Mouse (Mus musculus) limb, embryonic 15.5 days (tissue): Measurements from ENCODE around the gene Rrp15. TPM values are rescaled to one million over a fixed set of nuclear protein-coding genes. Genes with fewer than 3 reads are reported as not detected.
"Not testable (repeated sequence)": the region's sequence is repeated elsewhere in the genome, so short reads cannot be mapped to it uniquely, and the experiment has no call there.

Experiments
- ATAC-seq: fragments of 200-750 bp; cut with Nextera tagmentation; 2 replicates; pipeline ENCODE4 v1.8.0; 2017; ENCODE audit warnings: low read depth, moderate TSS enrichment; ENCODE audit not compliant: insufficient number of reproducible peaks, low FRiP score, low TSS enrichment
- H3K27ac ChIP-seq: fragments of 300-500 bp; sonication (generic); 2 replicates; pipeline ENCODE4 v1.5.1; 2015; ENCODE audit warnings: moderate library complexity, mild to moderate bottlenecking, inconsistent platforms
- H3K27me3 ChIP-seq: fragments of 300-500 bp; sonication (generic); 2 replicates; pipeline ENCODE4 v1.6.1; 2015; ENCODE audit warnings: inconsistent platforms
- H3K36me3 ChIP-seq: fragments of 300-500 bp; sonication (generic); 2 replicates; pipeline ENCODE4 v1.6.1; 2015; ENCODE audit warnings: inconsistent platforms
- H3K4me1 ChIP-seq: fragments of 300-500 bp; sonication (generic); 2 replicates; pipeline ENCODE4 v1.6.1; 2015; ENCODE audit warnings: inconsistent platforms
- H3K4me2 ChIP-seq: fragments of 300-500 bp; sonication (generic); 2 replicates; pipeline ENCODE4 v1.6.1; 2015; ENCODE audit warnings: mild to moderate bottlenecking, inconsistent platforms
- H3K4me3 ChIP-seq: fragments of 300-500 bp; sonication (generic); 2 replicates; pipeline ENCODE4 v1.5.1; 2015; ENCODE audit warnings: mild to moderate bottlenecking, inconsistent platforms
- H3K9ac ChIP-seq: fragments of 300-500 bp; sonication (generic); 2 replicates; pipeline ENCODE4 v1.6.1; 2015; ENCODE audit warnings: inconsistent platforms
- H3K9me3 ChIP-seq: fragments of 300-500 bp; sonication (generic); 2 replicates; pipeline ENCODE4 v1.6.1; 2016; ENCODE audit warnings: inconsistent platforms
- WGBS: fragments of 180-500 bp; shearing (Covaris S2); methylation state at CpG from one replicate; pipeline ENCODE4 v1.1.7; 2015; 5-methylcytosine and 5-hydroxymethylcytosine counted together
- polyA plus RNA-seq: library from polyadenylated mRNA; unstranded; fragments of >200 nt; fragmentation: Nextera tagmentation; extraction: Ambion mirVana; gene quantifications from 2 replicates; pipeline ENCODE4 v1.2.1, GENCODE M21; 2015

Rrp15 gene
- polyA plus RNA-seq, result 61.3 and 64.6 TPM in 2 replicates

DNA sequence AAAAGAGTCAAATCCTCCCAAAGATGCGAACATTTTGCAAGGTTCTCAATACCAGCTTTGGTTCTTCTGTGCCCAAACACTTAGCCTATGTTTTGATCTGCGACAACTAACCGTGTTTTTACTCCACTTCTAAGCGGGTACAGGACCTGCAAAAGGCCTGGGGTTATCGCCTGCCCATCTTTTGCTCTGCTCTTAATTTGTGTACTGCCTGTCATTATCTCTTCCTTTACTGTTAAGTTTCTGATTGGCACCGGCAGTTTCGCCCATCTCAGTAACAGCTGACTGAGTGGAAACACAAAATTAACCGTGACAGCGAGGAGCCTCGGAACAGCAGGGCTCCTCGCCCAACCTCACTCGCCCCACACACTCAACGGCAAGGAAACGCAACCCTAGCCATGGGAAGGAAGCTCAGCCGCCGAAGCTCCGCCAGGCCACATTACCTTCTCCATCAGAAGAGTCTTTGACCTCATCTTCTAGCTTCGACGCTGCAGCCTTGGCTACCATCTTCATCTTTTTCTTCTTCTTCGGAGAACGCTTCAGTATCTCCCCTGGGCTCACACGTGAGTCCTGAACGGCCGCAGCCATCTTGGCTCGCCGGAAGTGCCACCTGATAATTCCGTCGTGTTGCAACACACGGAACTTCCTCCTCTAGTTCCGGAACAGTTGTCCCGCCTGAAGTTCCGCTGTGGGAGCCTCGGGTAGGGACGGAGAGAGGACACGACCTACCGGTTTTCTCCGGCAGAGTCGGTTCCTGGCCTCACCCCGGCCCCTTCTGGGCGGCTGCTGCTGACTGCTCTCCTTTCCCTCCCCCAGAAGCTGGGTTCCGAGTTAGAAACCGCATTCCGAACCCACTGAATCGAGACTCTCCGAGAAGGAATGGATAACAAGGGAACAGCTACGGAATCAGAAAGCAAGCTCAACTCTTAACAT, at the start of gene Rrp15:
Gene Rrp15, minus strand, starts transcription at position 635 of the 930 bp plus-strand sequence.
- peak; percentile 87 for ATAC-seq

DNA sequence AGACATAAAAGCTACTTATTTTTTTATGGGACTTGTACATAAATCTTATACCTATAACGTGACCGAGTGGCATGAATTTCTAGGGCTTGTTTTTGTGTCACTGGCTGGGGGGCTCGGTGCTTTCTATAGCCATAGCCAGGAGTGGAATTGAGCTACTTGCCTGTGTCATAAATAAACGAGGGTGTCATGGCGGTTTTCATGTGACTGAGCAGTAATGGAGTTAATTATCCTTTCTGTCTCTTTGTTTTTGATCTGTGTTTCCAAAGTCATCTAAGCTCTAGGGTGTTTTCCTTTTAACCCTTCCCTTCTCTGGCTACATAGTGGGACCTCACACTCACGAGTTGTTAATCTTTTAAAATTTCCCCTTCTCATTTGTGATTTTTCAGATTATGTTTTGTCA, 48.8 kb upstream of the Rrp15 start:
- Histone ChIP-seq H3K4me1 (no peaks in the 10 kb centered on the region), H3K27me3 (no peaks in the 10 kb centered on the region), H3K36me3 (no peaks in the 10 kb centered on the region), H3K4me3 (no peak overlapping the region), H3K4me2 (no peak overlapping the region), H3K9ac (no peak overlapping the region), H3K9me3 (no peaks in the 10 kb centered on the region), H3K27ac (no peak overlapping the region)
- 20% methylated on average over 6 of the region's 6 CpGs for WGBS
- no peak for ATAC-seq

More for the DNA sequence above, at the start of gene Rrp15:
- no peaks in the 10 kb centered on the region for H3K9me3 ChIP-seq
- no peaks in the 10 kb centered on the region for H3K27me3 ChIP-seq
- peak within 1 kb of the TSS; percentile 88 for H3K27ac ChIP-seq
- H3K4me1 ChIP-seq, result peaks cover 16% of the 10 kb centered on the region
- peak within 1 kb of the TSS; percentile 70 for H3K4me3 ChIP-seq
- WGBS, result under 1% methylated on average over 46 of the region's 46 CpGs
- peak within 1 kb of the TSS; percentile 76 for H3K9ac ChIP-seq
- H3K36me3 ChIP-seq, result no peaks in the 10 kb centered on the region
- peak within 1 kb of the TSS; percentile 77 for H3K4me2 ChIP-seq

DNA sequence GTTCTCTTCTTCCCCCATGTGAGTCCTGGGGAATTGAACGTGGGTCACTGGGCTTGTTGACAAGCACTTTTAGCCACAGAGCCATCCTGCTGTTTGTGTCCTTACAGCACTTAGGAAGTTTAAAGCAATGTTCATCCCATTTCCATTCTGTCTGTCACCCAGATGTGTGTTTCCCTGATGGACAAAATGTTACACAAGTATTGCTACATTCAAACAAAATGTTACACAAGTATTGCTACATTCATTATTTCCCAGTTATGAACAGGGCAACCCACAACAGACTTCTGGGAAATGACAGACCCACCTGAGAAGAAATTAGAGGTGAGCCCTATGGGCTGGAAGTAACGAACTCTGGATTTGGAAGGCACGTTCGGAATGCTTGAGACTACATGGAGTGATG, 36.2 kb upstream of the Rrp15 start:
- H3K4me2 ChIP-seq, result no peak overlapping the region
- no peak for ATAC-seq
- 78% methylated on average over 4 of the region's 4 CpGs for WGBS

DNA sequence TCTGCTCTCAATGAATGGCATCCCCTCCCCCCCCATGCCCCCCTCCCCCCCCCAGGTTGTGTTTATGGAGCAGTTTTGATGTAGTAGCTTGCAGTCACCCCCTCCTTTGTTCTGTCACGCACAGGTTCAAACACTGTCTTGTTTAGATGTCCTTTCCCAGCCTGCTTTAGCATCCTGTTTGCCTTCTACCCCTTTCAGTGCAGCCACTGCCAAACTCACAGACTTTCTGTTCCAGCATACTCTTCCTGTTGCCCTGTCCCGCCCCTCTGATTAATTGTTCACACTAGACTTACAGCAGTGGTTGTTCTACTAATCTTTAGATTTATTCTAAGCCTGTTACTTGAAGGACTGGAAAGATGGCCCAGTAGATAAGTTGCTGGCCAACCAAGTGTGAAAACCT, 31.7 kb upstream of the Rrp15 start:
- H3K9me3 ChIP-seq, result no peaks in the 10 kb centered on the region
- ATAC-seq, result no peak
- WGBS, result 58% methylated on average over 2 of the region's 2 CpGs
- no peak overlapping the region for H3K4me2 ChIP-seq
- no peak overlapping the region for H3K4me3 ChIP-seq
- H3K27ac ChIP-seq, result no peak overlapping the region
- no peaks in the 10 kb centered on the region for H3K27me3 ChIP-seq
- no peaks in the 10 kb centered on the region for H3K36me3 ChIP-seq
- H3K9ac ChIP-seq, result no peak overlapping the region
- 0 out of 2 replicates have a peak, but pooled peaks cover 2% of the 10 kb centered on the region for H3K4me1 ChIP-seq

More for the DNA sequence above, 36.2 kb upstream of the Rrp15 start:
- H3K4me3 ChIP-seq, result no peak overlapping the region
- H3K36me3 ChIP-seq, result no peaks in the 10 kb centered on the region
- H3K27ac ChIP-seq, result no peak overlapping the region
- H3K9me3 ChIP-seq, result no peaks in the 10 kb centered on the region
- no peak overlapping the region for H3K9ac ChIP-seq
- H3K27me3 ChIP-seq, result no peaks in the 10 kb centered on the region
- 0 out of 2 replicates have a peak, but pooled peaks cover 1% of the 10 kb centered on the region for H3K4me1 ChIP-seq

DNA sequence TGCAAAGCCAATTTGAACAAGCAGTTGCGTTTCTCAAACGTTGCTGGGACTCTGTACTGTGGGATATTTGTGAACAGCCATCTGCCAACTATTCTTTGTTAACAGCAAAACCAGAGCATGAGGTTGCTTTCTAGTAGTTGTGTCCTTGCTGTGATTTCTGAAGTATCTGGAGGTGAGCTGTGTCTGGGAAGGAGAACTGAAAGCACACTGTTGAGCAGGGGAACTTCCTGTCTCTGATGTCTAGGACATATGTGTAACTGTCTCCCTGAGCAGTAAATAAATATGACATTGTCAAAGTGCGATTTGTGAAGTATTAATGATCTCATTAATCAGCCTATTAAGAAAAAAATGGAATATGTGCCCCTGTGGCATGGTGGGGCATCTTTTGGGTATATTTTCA, 24.0 kb upstream of the Rrp15 start:
- ATAC-seq, result no peak
- Histone ChIP-seq H3K9me3 (no peaks in the 10 kb centered on the region), H3K27ac (no peak overlapping the region), H3K9ac (no peak overlapping the region), H3K4me3 (no peak overlapping the region), H3K4me1 (no peaks in the 10 kb centered on the region), H3K36me3 (no peaks in the 10 kb centered on the region), H3K27me3 (no peaks in the 10 kb centered on the region), H3K4me2 (no peak overlapping the region)
- 51% methylated on average over 3 of the region's 3 CpGs for WGBS

DNA sequence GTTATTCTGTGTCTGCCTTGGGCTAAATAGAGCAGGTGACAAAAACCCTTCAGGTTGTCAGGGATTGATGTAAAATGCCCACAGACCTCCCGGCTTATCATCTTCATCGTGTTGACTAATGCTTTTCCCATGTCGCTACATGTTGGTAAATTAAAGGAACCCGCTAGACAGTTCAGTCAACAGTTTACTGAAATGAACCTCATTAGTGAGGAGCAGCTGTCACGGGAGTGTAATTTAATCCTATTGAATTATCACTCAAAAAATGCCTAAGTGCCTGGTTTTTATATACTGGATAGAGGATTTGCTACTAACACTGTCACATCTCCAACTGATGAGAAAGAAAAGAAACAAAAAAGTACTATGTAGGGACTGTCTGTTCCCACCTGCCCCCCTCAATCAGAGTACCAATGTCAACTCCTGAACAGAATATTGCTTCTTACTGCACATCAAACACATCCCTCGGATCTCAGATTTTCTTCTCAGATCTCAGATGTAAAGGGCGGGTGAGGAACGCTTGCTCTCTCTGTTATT, 23.5 kb upstream of the Rrp15 start:
- H3K4me2 ChIP-seq, result no peak overlapping the region
- H3K36me3 ChIP-seq, result no peaks in the 10 kb centered on the region
- no peak overlapping the region for H3K4me3 ChIP-seq
- no peak overlapping the region for H3K9ac ChIP-seq
- ATAC-seq, result no peak
- H3K4me1 ChIP-seq, result no peaks in the 10 kb centered on the region
- H3K27me3 ChIP-seq, result no peaks in the 10 kb centered on the region
- 56% methylated on average over 8 of the region's 8 CpGs for WGBS
- H3K9me3 ChIP-seq, result no peaks in the 10 kb centered on the region
- H3K27ac ChIP-seq, result no peak overlapping the region

DNA sequence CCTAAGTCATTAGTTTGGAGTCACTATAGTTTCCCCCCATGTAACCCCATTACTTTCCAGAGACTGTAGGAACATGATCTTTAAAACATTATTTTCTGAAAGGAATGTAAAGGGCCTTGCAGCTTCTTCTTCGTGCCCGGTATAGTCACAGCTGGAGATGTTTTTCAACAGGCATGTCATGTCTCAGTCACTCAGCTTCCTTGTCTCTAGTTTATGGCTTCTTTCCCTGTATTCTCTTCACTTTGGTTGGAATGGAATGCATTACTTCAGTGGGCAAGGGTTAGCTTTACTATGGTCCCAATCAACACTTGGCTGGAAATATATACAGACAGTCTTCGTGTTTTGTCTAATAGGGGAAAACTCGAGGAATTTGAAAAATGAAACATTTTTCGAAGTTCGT, 22.8 kb upstream of the Rrp15 start:
- no peaks in the 10 kb centered on the region for H3K27me3 ChIP-seq
- no peak for ATAC-seq
- 54% methylated on average over 6 of the region's 6 CpGs for WGBS

DNA sequence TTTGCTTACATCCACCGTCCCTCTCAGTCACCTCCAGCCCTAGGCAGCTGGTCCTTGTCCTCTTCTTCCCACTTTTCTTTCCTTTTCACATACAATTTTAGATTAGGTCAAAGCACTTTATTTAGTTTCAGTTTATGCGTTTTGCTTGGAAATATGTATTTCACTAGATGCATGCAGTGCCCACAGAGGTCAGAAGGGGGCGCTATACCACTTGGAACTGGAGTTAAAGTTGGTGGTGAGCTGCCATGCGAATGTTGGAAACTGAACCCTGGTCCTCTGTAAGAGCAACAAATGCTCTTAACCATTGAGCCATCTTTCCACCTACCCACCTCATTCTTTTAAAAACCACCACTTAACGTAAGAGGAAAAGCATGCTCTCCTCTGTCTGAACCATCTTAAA, 21.5 kb upstream of the Rrp15 start:
- no peaks in the 10 kb centered on the region for H3K27me3 ChIP-seq
- H3K4me3 ChIP-seq, result no peak overlapping the region
- no peaks in the 10 kb centered on the region for H3K9me3 ChIP-seq
- WGBS, result 66% methylated on average over 5 of the region's 5 CpGs
- H3K4me2 ChIP-seq, result no peak overlapping the region
- H3K36me3 ChIP-seq, result no peaks in the 10 kb centered on the region
- no peak overlapping the region for H3K9ac ChIP-seq
- no peaks in the 10 kb centered on the region for H3K4me1 ChIP-seq
- no peak for ATAC-seq
- no peak overlapping the region for H3K27ac ChIP-seq

More for the DNA sequence above, 22.8 kb upstream of the Rrp15 start:
- Histone ChIP-seq H3K4me2 (no peak overlapping the region), H3K4me1 (no peaks in the 10 kb centered on the region), H3K27ac (no peak overlapping the region), H3K36me3 (no peaks in the 10 kb centered on the region), H3K4me3 (no peak overlapping the region), H3K9me3 (no peaks in the 10 kb centered on the region), H3K9ac (no peak overlapping the region)

DNA sequence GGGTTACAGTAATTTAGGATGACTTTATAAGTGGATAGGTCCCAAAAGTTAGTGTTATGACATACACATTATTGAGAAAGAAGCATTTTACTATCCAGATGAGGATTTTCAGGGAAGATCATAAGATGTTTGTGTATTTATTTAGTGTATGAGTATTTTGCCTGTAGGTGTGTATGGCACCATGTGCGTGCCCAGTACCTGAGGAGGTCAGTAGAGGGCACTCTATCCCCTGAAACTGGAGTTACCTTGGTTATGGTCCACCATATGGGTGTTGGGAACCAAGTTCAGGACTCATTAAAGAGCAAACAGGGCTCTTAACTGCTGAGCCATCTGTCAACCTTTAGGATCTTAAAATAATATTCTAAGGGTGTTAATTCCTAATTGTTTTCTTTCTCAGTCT, 19.2 kb upstream of the Rrp15 start:
- no peaks in the 10 kb centered on the region for H3K4me1 ChIP-seq
- H3K9me3 ChIP-seq, result no peaks in the 10 kb centered on the region
- H3K27me3 ChIP-seq, result no peaks in the 10 kb centered on the region
- no peak overlapping the region for H3K9ac ChIP-seq
- H3K4me2 ChIP-seq, result no peak overlapping the region
- H3K4me3 ChIP-seq, result no peak overlapping the region
- WGBS, result 88% methylated on average over 1 of the region's 1 CpGs
- ATAC-seq, result no peak
- H3K36me3 ChIP-seq, result no peaks in the 10 kb centered on the region
- H3K27ac ChIP-seq, result no peak overlapping the region

DNA sequence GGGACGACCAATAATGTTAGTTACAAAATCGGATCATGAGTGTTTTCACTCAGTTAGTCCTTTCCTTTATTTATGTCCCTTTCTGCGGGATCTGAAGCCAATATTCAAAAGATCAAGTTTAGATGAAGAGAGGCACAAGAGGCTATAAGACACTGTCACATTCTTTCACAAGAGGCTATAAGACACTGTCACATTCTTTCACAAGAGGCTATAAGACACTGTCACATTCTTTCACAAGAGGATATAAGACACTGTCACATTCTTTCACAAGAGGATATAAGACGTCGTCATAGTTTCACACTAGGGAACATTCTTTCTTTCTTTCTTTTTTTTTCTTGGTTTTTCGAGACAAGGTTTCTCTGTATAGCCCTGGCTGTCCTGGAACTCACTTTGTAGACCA, 14.3 kb upstream of the Rrp15 start:
- not testable (repeated sequence) for H3K9me3 ChIP-seq, H3K4me3 ChIP-seq, H3K27ac ChIP-seq, H3K4me1 ChIP-seq, H3K4me2 ChIP-seq, H3K9ac ChIP-seq, H3K36me3 ChIP-seq, H3K27me3 ChIP-seq, ATAC-seq
- WGBS, result 71% methylated on average over 6 of the region's 6 CpGs

DNA sequence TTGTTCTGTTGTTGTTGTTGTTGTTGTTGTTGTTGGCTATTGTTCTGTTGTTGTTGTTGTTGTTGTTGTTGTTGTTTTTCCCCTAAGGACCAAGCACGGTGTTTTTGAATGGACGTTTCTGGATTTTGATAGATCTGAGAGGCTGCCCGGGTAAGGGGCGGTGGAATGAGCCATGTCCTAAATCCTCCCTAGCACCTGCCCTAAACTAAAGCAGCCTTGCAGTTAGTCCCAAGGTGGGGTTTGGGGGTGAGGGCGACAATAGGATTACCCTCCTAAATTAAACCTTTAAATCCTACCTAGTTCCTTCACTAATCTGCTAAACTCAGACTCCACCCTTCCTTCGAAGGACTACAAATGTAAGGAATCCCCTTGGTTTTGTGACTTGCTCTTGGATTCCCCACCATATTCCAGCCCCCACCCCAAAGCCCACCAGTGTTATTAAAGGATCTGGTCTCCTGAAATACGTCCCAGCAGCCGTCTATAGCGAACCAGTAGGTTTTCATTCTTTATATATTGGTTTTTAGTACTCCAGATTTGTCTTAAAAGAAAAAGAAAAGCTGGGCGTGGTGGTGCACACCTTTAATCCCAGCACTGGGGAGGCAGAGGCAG, 621 bp upstream of the Rrp15 start:
- Histone ChIP-seq H3K4me2 (peak overlapping the region; percentile 77), H3K36me3 (no peaks in the 10 kb centered on the region), H3K9ac (peak overlapping the region; percentile 76), H3K4me1 (peaks cover 16% of the 10 kb centered on the region), H3K27me3 (no peaks in the 10 kb centered on the region), H3K4me3 (peak overlapping the region; percentile 70), H3K27ac (peak overlapping the region; percentile 88), H3K9me3 (no peaks in the 10 kb centered on the region)
- ATAC-seq, result 0 out of 2 replicates have a peak, but pooled peaks have one; percentile 4
- WGBS, result 34% methylated on average over 10 of the region's 10 CpGs

DNA sequence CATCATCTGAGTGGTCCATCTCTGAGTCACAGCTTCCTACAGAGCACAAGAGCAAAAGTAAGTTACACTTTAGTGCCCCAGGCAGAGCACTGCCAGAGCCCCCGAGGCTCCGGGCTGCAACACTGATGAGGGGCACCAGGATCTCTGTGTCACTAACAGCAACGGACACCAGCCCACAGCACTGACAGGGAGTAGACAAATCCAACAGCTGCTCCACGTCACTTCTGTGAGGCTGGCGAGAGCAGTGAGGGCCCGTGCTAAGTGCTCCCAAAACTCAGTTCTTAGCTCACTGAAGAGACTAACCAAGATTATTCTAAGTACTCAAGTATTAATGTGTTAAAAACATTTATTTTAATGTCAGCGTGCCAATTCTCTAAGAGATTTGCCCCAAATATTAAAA, 9.3 kb downstream of the Rrp15 start:
- Histone ChIP-seq H3K4me2 (no peak overlapping the region), H3K9me3 (no peaks in the 10 kb centered on the region), H3K4me3 (no peak overlapping the region), H3K4me1 (peaks cover 8% of the 10 kb centered on the region), H3K36me3 (peaks cover 41% of the 10 kb centered on the region), H3K27ac (no peak overlapping the region), H3K9ac (no peak overlapping the region), H3K27me3 (no peaks in the 10 kb centered on the region)
- WGBS, result 74% methylated on average over 7 of the region's 7 CpGs
- ATAC-seq, result no peak; the same call in 1 of the 2 replicates
